ENCODE assay signal across 8 mouse cellular contexts in the genomic region with DNA sequence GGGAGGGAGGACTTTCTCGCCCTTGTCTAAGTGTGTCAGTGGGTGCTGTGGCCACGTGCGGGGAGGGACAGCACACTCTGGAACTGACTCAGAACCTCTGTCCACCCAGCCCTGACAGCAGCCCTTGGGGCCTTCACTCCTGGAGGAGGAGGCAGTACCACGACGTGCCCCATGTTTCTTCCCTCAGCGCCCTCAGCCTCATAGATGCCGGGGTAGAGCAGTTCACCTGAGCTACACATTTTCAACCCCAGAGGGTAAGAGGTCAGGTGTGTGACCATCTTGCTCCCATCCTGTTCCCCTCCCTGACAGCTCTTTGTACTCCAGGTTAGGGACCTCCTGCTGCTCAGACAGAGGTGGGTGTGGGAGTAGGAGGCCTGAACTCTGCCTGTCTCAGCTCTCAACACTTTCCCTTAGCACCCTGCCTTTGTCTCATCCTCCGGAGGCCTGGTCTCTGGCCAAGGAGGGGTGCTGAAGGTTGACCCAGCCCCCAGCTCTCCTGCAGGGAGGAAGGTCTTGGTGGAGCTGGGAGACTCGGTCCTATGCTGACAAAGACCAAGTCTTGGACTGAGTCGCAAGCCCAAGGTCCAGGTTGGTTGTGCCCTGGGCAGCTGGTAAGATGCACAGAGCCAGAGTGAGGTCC.
DNase-seq lines count a peak whose midpoint lies in the region; ATAC-seq and TF ChIP-seq lines count a peak whose summit lies in the region.

No protein-coding gene starts in this region.

- intact Hi-C loops in heart, adult 2 months (cut with DNase I) = no loop called here

- no peaks in the 10 kb centered on the region for H3K27me3 ChIP-seq in heart, adult 2 months (ENCODE audit: control insufficient read depth, insufficient read depth, low read length)
- H3K27me3 ChIP-seq in forebrain, embryonic 13.5 days = peaks cover 13% of the 10 kb centered on the region; the same call in 1 of the 2 replicates
- H3K27me3 ChIP-seq in kidney, embryonic 15.5 days = no peaks in the 10 kb centered on the region
- no peaks in the 10 kb centered on the region for H3K27me3 ChIP-seq in myocyte (ENCODE audit: control insufficient read depth, insufficient read depth, insufficient read length)

- no peak overlapping the region for H3ac ChIP-seq in myocyte (ENCODE audit: control insufficient read depth, insufficient read length)

- peak; percentile 35 to 50 for DNase-seq in heart, adult 2 months
- no peak for DNase-seq in heart, adult 9 months (ENCODE audit: low spot score in 2 of 2)
- no peak for DNase-seq in spleen, postnatal 14 days (ENCODE audit: low spot score in 2 of 2)
- no peak for DNase-seq in gastrocnemius, postnatal 10 days
- DNase-seq in adrenal gland, adult 8-10 months = no peak

- TF ChIP-seq POLR2A in heart, adult 2 months (IDR thresholded peaks at IDR 0.05; ENCODE audit: insufficient read depth, low read depth, low read length) = no peak
- no peak for TF ChIP-seq POLR2A in myocyte (IDR thresholded peaks at IDR 0.05; ENCODE audit: insufficient read length, low read depth)

- no peaks in the 10 kb centered on the region for H3K79me2 ChIP-seq in heart, adult 2 months (replicated peaks; ENCODE audit: control insufficient read depth, insufficient read depth, low read length)
- H3K79me2 ChIP-seq in myocyte (ENCODE audit: control insufficient read depth, insufficient read depth) = no peaks in the 10 kb centered on the region

- peak overlapping the region; percentile 97 for H3K27ac ChIP-seq in heart, adult 2 months
- peak overlapping the region; percentile 61 for H3K27ac ChIP-seq in forebrain, embryonic 13.5 days
- peak overlapping the region; percentile 98 for H3K27ac ChIP-seq in kidney, embryonic 15.5 days

- H3K9ac ChIP-seq in heart, adult 2 months (ENCODE audit: low read depth, low read length) = peak overlapping the region; percentile 56
- 0 out of 2 replicates have a peak overlapping the region, but pooled peaks have one; percentile 22 for H3K9ac ChIP-seq in forebrain, embryonic 13.5 days
- peak overlapping the region; percentile 27; the same call in 1 of the 2 replicates for H3K9ac ChIP-seq in kidney, embryonic 15.5 days

- peak; percentile 28 for ATAC-seq in forebrain, embryonic 13.5 days
- peak; percentile 31 for ATAC-seq in kidney, embryonic 15.5 days (replicated peaks; ENCODE audit: low FRiP score)

- WGBS in heart, adult 2 months = 51% methylated on average over 10 of the region's 10 CpGs
- 57% methylated on average over 10 of the region's 10 CpGs for WGBS in forebrain, embryonic 13.5 days
- 39% methylated on average over 10 of the region's 10 CpGs for WGBS in kidney, embryonic 15.5 days

- TF ChIP-seq EP300 in heart, adult 2 months (IDR thresholded peaks at IDR 0.05; ENCODE audit: insufficient read depth, low read depth, low read length) = no peak

- no peaks in the 10 kb centered on the region for H3K9me3 ChIP-seq in forebrain, embryonic 13.5 days (replicated peaks)
- H3K9me3 ChIP-seq in kidney, embryonic 15.5 days (replicated peaks) = no peaks in the 10 kb centered on the region

- H3K4me2 ChIP-seq in forebrain, embryonic 13.5 days = no peak overlapping the region
- no peak overlapping the region; the same call in 1 of the 2 replicates for H3K4me2 ChIP-seq in kidney, embryonic 15.5 days
- peak overlapping the region; percentile 39 for H3K4me2 ChIP-seq in myocyte (ENCODE audit: low read depth)

- H3K4me1 ChIP-seq in heart, adult 2 months (ENCODE audit: control insufficient read depth, insufficient read depth, low read length) = peaks cover 49% of the 10 kb centered on the region
- peaks cover 57% of the 10 kb centered on the region for H3K4me1 ChIP-seq in forebrain, embryonic 13.5 days
- H3K4me1 ChIP-seq in kidney, embryonic 15.5 days = peaks cover 84% of the 10 kb centered on the region

- H3K4me3 ChIP-seq in heart, adult 2 months = no peak overlapping the region
- H3K4me3 ChIP-seq in forebrain, embryonic 13.5 days = no peak overlapping the region
- H3K4me3 ChIP-seq in kidney, embryonic 15.5 days (replicated peaks) = no peak overlapping the region
- no peak overlapping the region for H3K4me3 ChIP-seq in myocyte

- no peaks in the 10 kb centered on the region for H3K36me3 ChIP-seq in heart, adult 2 months (ENCODE audit: control insufficient read depth, insufficient read depth, low read length)
- no peaks in the 10 kb centered on the region for H3K36me3 ChIP-seq in forebrain, embryonic 13.5 days (ENCODE audit: poor library complexity, severe bottlenecking)
- H3K36me3 ChIP-seq in kidney, embryonic 15.5 days = no peaks in the 10 kb centered on the region
- no peaks in the 10 kb centered on the region for H3K36me3 ChIP-seq in myocyte (ENCODE audit: control insufficient read depth, insufficient read depth)

- TF ChIP-seq CTCF in heart, adult 2 months (IDR thresholded peaks at IDR 0.05) = no peak

TF ChIP-seq in myocyte, 11 proteins besides CTCF, POLR2A, EP300 and RAD21:
- TF ChIP-seq MYOD1 (IDR thresholded peaks at IDR 0.05; ENCODE audit: control insufficient read depth in 1 of 3, insufficient read length in 2 of 3, low read depth in 2 of 3) = no peak
- TF ChIP-seq CEBPB (IDR thresholded peaks at IDR 0.05; ENCODE audit: insufficient read depth, poor library complexity, severe bottlenecking) = no peak
- TF ChIP-seq E2F4 (IDR thresholded peaks at IDR 0.05; ENCODE audit: insufficient read depth) = no peak
- TF ChIP-seq TCF12 (IDR thresholded peaks at IDR 0.05; ENCODE audit: insufficient read depth, poor library complexity, severe bottlenecking) = no peak
- no peak for TF ChIP-seq USF1 (IDR thresholded peaks at IDR 0.05; ENCODE audit: low read depth)
- TF ChIP-seq MYOG (IDR thresholded peaks at IDR 0.05; ENCODE audit: control insufficient read depth in 1 of 3, insufficient read depth in 1 of 3, insufficient read length in 2 of 3, low read depth in 2 of 3) = no peak
- TF ChIP-seq TCF3 (IDR thresholded peaks at IDR 0.05; ENCODE audit: insufficient read length, low read depth) = no peak
- no peak for TF ChIP-seq POLR2AphosphoS2 (IDR thresholded peaks at IDR 0.05; ENCODE audit: insufficient read length, low read depth)
- no peak for TF ChIP-seq MAX (IDR thresholded peaks at IDR 0.05; ENCODE audit: low read depth)
- TF ChIP-seq SRF (IDR thresholded peaks at IDR 0.05; ENCODE audit: control insufficient read depth, insufficient read length, low read depth) = no peak
- TF ChIP-seq REST (IDR thresholded peaks at IDR 0.05; ENCODE audit: insufficient read depth, insufficient read length) = no peak

Comparison
In these comparisons a context has a peak if more than half of its experiments do, and no peak if none do; other contexts are left out.
1. DNase-seq: peak in heart, adult 2 months (2 of 2); none in heart, adult 9 months (0 of 2), spleen, postnatal 14 days (0 of 2), gastrocnemius, postnatal 10 days (single experiment) and adrenal gland, adult 8-10 months (single experiment).
2. Peak in every context shown above with its lines, with median percentiles within 50 percentile points of each other: H3K27ac ChIP-seq and H3K9ac ChIP-seq.